Mouse (Mus musculus) telencephalon, adult 2 months (tissue): ENCODE results near the gene Ost4.
"Not testable (repeated sequence)": the region's sequence is repeated elsewhere in the genome, so short reads cannot be mapped to it uniquely, and the experiment has no call there.

Experiments used
- DNase-seq: peaks from one replicate; pipeline ENCODE4 v3.0.0-alpha.2; 2011; ENCODE audit warnings: low read depth, low spot score

The Ost4 gene

DNA sequence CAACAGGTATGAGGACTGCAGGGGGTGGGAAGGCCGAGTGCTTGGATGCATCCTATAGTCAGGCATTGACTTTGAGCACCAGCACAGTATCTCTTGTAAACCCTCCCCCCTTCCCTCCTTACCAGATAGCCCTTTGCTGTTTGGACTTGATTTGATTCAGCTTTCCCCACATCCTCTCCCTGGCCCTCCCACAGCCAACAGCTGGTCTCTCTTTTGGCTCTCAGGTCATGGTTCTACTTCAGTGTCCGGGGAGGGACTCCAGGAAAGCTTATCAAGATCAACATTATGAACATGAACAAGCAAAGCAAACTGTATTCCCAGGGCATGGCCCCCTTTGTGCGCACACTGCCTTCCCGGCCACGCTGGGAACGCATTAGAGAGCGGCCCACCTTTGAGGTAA is 17.2 kb downstream of the Ost4 start:
- no peak for DNase-seq

GRCm38 (mm10) chr5:30889088-30889754 is 18.4 kb downstream of the Ost4 start:
- no peak for DNase-seq

- peak; percentile 87 for DNase-seq
Measured at GRCm38 (mm10) chr5:30888337-30889087, 19.1 kb downstream of the Ost4 start, which contains the start of gene Agbl5. Agbl5 (plus strand) TSS chr5:30888694.

GRCm38 (mm10) chr5:30887858-30888336 is 19.7 kb downstream of the Ost4 start:
- peak; percentile 94 for DNase-seq

- peak; percentile 60 for DNase-seq
Measured at GRCm38 (mm10) chr5:30887331-30887761, 20.2 kb downstream of the Ost4 start.

DNA sequence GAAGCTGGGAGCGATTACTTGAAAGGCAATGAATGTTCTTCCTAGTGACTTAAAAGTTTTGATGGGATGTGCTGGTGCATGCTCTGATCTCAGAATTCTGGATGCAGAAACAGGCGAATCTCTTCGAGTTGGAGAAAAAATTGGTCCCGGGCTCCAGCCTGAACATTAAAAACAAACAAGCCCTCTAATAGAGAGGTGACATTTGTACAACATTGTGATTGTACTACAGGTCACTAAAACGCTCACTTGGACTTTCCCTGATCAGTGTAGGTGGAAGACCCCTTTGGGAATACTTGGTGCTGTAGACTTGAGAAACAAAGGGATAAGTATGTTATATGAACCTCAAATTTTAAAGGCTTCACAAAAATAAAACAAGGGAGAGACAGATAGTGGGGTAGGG is 20.9 kb downstream of the Ost4 start:
- DNase-seq = no peak

DNA sequence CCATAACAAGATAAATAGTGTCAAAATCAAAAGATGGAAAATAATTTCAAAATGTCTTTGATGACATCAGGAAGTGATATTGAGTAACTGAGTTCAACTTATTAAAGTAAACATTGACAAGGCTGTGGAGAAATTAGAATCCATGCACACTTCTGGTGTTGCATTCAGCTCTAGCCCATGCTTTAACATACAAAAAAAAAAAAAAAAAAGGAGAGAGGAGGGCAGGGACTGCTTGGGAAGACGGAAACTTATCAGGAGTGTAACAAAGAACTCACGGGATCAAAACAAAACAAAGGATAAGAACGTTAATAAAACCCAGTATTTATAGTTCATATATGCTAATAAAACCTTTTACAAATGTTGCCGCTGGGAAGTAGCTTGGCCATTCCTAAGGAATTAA is 21.4 kb downstream of the Ost4 start:
- no peak for DNase-seq

GRCm38 (mm10) chr5:30881839-30882238 is 25.7 kb downstream of the Ost4 start:
- not testable (repeated sequence) for DNase-seq

GRCm38 (mm10) chr5:30879347-30879943 is 28.1 kb downstream of the Ost4 start:
- DNase-seq = no peak

DNA sequence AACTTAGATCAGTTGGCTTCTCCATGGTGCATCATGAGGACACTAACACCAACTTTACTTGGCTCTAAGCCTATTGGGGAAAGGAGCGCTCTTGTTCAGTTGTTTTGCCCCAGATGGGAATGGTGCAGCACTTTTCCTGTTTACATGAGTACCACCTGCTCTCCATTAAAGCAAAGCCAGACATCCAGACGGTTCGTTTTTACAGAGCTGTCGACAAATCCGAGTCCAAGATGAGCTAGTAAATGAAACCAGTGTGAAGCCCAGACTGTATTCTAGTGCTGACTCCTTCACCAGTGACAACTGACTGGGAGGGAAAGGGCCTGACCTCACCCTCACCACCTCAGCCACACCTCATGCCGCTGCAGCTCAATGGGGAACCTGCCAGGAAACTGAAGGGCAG is 29.0 kb downstream of the Ost4 start:
- peak; percentile 35 for DNase-seq

DNA sequence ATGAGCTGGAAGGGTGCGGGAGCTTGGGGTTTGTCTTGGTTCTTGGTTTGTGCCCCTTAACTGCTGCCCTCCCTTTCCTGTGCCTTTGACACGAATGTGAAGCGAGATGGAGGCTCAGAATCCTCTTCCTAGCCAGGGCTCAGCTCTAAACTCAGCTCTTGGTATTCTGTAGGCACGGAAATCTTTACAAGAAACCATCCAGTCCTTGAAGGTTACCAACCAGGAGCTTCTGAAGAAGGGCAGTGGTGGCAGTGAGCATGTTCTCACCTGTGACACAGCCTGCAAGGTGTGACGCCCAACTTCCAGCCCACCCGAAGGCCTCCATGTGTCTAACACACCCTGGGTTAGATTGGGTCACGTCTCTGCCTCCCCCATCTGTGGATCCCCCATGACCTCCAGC is 33.2 kb downstream of the Ost4 start:
- no peak for DNase-seq

GRCm38 (mm10) chr5:30872574-30872973 is 35.0 kb downstream of the Ost4 start:
- no peak for DNase-seq

DNA sequence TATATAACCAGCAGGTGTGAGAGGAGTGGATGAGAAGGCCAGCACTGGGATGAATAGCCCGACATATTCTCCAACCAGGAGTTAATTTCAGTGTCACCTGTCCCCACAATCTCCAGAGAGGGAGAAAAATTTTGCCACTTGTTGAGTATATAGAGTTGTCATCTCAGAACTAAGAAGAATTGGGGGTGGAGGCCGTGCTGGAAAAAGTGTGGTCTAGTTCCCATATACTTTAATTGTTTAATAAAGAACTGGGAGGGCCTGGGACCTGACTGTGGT is 37.5 kb downstream of the Ost4 start:
- no peak for DNase-seq

DNA sequence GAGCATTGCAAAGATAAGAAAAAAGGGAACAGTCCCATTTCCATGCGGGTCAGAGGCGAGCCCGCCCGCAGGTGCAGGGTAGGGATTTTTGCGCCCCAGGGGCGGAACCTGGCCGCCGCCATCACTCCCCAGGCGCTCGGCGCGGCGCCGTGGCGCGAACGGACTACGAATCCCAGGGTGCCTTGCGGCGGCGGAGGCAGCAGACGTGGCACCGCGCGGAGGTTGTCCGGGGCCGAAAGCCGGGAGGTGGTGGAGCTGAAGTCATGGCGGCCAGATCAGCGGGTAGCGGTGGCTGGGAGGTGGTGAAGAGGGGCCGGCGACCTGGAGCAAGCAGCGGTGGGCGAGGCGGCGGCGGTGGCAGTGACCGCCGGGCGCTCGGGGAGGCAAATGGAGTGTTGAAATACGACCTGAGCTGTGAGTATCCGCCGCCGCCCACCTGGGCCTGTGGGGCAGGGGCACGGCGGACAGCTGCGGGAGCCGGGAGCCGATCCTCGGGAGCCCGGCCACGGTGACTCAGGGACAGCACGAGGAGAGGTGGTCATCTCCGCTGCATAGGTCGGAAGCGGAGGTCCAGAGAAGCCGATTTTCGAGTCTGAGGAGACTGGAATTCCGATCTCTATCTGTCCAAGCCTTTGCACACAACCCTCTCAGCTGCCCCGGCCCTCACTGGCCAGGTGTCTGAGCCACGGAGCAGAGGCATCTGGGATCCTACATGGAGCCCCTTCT is 38.0 kb downstream of the Ost4 start:
- DNase-seq = peak; percentile 76

DNA sequence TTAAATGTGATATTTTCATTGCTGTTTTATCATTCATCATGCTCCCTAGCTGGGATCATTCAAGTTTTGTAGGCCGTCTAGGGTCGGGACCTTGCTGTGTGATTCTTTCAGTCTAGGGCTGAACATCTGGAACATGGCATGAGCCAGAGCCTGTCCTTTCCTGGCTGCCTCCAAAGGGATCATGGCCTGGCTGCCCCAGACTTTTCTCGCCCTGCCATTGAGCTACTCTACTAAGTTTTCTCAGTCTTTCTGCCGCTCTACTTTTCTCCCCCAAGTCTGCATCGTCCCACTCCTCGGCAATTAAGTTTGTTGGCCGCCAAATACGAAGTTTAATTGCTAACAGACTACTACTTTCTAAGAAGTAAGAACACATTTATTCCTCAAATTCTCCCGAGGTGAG is 38.6 kb downstream of the Ost4 start:
- no peak for DNase-seq

GRCm38 (mm10) chr5:30867712-30868111 is 39.9 kb downstream of the Ost4 start, which contains the start of gene Tmem214:
Tmem214 (plus strand) TSS chr5:30868012.
- no peak for DNase-seq

GRCm38 (mm10) chr5:30866871-30867270 is 40.7 kb downstream of the Ost4 start:
- no peak for DNase-seq

GRCm38 (mm10) chr5:30864322-30864721 is 43.3 kb downstream of the Ost4 start:
- no peak for DNase-seq

DNA sequence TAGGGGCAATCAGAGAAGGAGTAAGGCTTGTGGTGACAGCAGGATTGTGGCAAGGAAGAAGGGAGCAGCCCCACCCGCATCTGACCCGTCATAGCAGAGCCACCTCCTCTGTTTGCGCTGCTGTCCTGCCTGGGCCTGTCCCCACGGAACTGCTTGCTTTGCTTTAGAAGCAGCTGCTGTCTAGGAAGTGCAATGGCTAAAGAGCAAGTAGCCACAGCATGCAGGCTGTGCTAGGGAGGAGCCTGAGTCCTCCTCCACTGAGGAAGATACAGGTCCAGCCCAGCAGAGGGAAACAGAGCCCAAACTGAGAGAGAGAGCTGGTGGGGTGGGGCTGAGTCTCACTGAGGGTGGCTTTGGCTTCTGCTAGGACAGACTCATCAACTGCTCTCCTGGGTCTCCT is 43.7 kb downstream of the Ost4 start:
- DNase-seq = no peak

DNA sequence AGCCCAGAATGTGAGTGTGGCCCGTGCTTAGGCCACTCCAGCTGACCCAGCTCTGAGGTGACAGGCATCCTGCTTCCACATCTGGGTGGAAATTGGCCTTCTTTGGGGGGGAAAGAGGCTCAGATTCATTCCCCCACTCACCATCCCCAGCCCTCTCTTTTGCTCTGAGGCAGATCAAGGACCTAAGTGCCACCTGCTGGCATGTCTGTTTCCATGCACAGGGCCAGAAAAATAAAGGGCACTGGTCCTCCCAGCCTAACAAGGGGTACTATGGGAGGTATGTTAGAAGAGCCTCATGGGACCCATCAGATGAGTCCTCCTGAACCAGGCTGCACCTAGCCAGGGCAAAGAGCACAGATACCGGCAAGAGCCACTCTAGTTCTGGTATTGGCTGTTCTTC is 51.5 kb downstream of the Ost4 start:
- no peak for DNase-seq
